ENCODE assay signal across 7 mouse cellular contexts in the genomic region with DNA sequence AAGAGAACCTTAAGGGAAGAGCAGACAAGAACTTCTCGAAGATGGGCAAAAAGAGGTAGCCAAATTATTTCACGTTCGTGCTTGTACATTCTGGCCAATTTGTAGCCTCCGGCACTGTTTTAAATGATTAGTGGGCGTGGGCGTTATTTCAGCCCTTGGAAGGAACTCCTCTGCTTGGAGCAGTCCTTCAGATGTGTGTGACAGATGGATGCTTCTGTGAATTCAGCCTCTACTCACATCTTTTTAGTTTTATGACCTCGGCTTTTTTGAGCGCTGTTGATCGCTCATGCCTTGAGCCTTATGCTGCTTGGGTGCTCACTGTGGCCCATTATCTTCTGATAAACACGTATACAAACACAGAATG. TPM values are rescaled to one million over a fixed set of nuclear protein-coding genes. Genes with fewer than 3 reads are reported as not detected.
DNase-seq lines count a peak whose midpoint lies in the region; ATAC-seq and TF ChIP-seq lines count a peak whose summit lies in the region.

No protein-coding gene starts in this region.

- intact Hi-C loops in left cerebral cortex, postnatal 36 days (cut with DNase I): no loop called here

- no peaks in the 10 kb centered on the region for H3K4me1 ChIP-seq in neural tube, embryonic 11.5 days (ENCODE audit: control insufficient read depth, insufficient read depth, low read length)
- peaks cover 7% of the 10 kb centered on the region for H3K4me1 ChIP-seq in forebrain, embryonic 13.5 days
- no peaks in the 10 kb centered on the region for H3K4me1 ChIP-seq in liver, embryonic 12.5 days
- H3K4me1 ChIP-seq in stomach, postnatal 0 days (replicated peaks; ENCODE audit: control insufficient read depth, insufficient read depth): no peaks in the 10 kb centered on the region

- H3K4me2 ChIP-seq in neural tube, embryonic 11.5 days (ENCODE audit: low read depth): peak overlapping the region; percentile 98
- peak overlapping the region; percentile 99 for H3K4me2 ChIP-seq in forebrain, embryonic 13.5 days
- peak overlapping the region; percentile 78 for H3K4me2 ChIP-seq in liver, embryonic 12.5 days
- peak overlapping the region; percentile 89 for H3K4me2 ChIP-seq in stomach, postnatal 0 days (replicated peaks; ENCODE audit: low read depth)

- no peak for TF ChIP-seq CTCF in stomach, postnatal 0 days (IDR thresholded peaks at IDR 0.05; ENCODE audit: low read depth)

- H3K27ac ChIP-seq in neural tube, embryonic 11.5 days (ENCODE audit: low read depth, low read length): no peak overlapping the region
- H3K27ac ChIP-seq in forebrain, embryonic 13.5 days: no peak overlapping the region
- no peak overlapping the region for H3K27ac ChIP-seq in liver, embryonic 12.5 days
- H3K27ac ChIP-seq in stomach, postnatal 0 days (replicated peaks): no peak overlapping the region

- H3K9ac ChIP-seq in neural tube, embryonic 11.5 days (ENCODE audit: low read length): peak overlapping the region; percentile 60
- H3K9ac ChIP-seq in forebrain, embryonic 13.5 days: peak overlapping the region; percentile 76
- H3K9ac ChIP-seq in liver, embryonic 12.5 days: peak overlapping the region; percentile 45; the same call in 1 of the 2 replicates
- peak overlapping the region; percentile 61 for H3K9ac ChIP-seq in stomach, postnatal 0 days (ENCODE audit: low read length)

- H3K36me3 ChIP-seq in neural tube, embryonic 11.5 days (ENCODE audit: control insufficient read depth, insufficient read depth, low read length): no peaks in the 10 kb centered on the region
- H3K36me3 ChIP-seq in forebrain, embryonic 13.5 days (ENCODE audit: poor library complexity, severe bottlenecking): no peaks in the 10 kb centered on the region
- H3K36me3 ChIP-seq in liver, embryonic 12.5 days: no peaks in the 10 kb centered on the region
- H3K36me3 ChIP-seq in stomach, postnatal 0 days (ENCODE audit: control insufficient read depth, insufficient read depth, low read length): no peaks in the 10 kb centered on the region

- H3K4me3 ChIP-seq in neural tube, embryonic 11.5 days (ENCODE audit: low read depth, low read length): peak overlapping the region; percentile 50
- H3K4me3 ChIP-seq in forebrain, embryonic 13.5 days: peak overlapping the region; percentile 60
- H3K4me3 ChIP-seq in liver, embryonic 12.5 days: peak overlapping the region; percentile 48
- H3K4me3 ChIP-seq in stomach, postnatal 0 days (ENCODE audit: low read depth, low read length): peak overlapping the region; percentile 54

- no peak for DNase-seq in neural tube, embryonic 11.5 days (ENCODE audit: low spot score)
- no peak for DNase-seq in neural tube, embryonic 10.5 days (ENCODE audit: extremely low spot score, low spot score)
- DNase-seq in stomach, postnatal 0 days (ENCODE audit: low spot score): no peak
- DNase-seq in frontal cortex, postnatal 36 days (ENCODE audit: low spot score in 2 of 2): no peak
- no peak for DNase-seq in left cerebral cortex, postnatal 36 days (ENCODE audit: low spot score in 2 of 2)

- no peak for ATAC-seq in neural tube, embryonic 11.5 days (ENCODE audit: insufficient read depth, low FRiP score, low TSS enrichment)
- peak; percentile 53 for ATAC-seq in forebrain, embryonic 13.5 days
- no peak for ATAC-seq in liver, embryonic 12.5 days
- no peak for ATAC-seq in stomach, postnatal 0 days (ENCODE audit: low FRiP score, low TSS enrichment)

- 24% methylated on average over 10 of the region's 10 CpGs for WGBS in neural tube, embryonic 11.5 days
- WGBS in forebrain, embryonic 13.5 days: 27% methylated on average over 10 of the region's 10 CpGs
- WGBS in liver, embryonic 12.5 days (ENCODE audit: insufficient replicate concordance): 30% methylated on average over 10 of the region's 10 CpGs
- 26% methylated on average over 10 of the region's 10 CpGs for WGBS in stomach, postnatal 0 days

- TF ChIP-seq EP300 in stomach, postnatal 0 days (optimal IDR thresholded peaks at IDR 0.05): no peak

- H3K27me3 ChIP-seq in neural tube, embryonic 11.5 days (ENCODE audit: control insufficient read depth, insufficient read depth, low read length): no peaks in the 10 kb centered on the region
- no peaks in the 10 kb centered on the region for H3K27me3 ChIP-seq in forebrain, embryonic 13.5 days
- peaks cover 15% of the 10 kb centered on the region for H3K27me3 ChIP-seq in liver, embryonic 12.5 days (replicated peaks)
- no peaks in the 10 kb centered on the region for H3K27me3 ChIP-seq in stomach, postnatal 0 days (ENCODE audit: control insufficient read depth, insufficient read depth, low read length)

- no peaks in the 10 kb centered on the region for H3K9me3 ChIP-seq in neural tube, embryonic 11.5 days (ENCODE audit: control insufficient read depth, low read length)
- H3K9me3 ChIP-seq in forebrain, embryonic 13.5 days (replicated peaks): no peaks in the 10 kb centered on the region
- H3K9me3 ChIP-seq in liver, embryonic 12.5 days (replicated peaks): no peaks in the 10 kb centered on the region
- H3K9me3 ChIP-seq in stomach, postnatal 0 days (ENCODE audit: control insufficient read depth, low read length): no peaks in the 10 kb centered on the region

RNA-seq across cellular contexts. Expression of a gene that starts 0.8 kb away (rescaled TPM):
- 0.82 and 1.2 TPM in 2 replicates for polyA plus RNA-seq in neural tube, embryonic 11.5 days (2014; fragmentation: Nextera tagmentation; extraction: Ambion mirVana)
- polyA plus RNA-seq in forebrain, embryonic 13.5 days (2015; fragmentation: Nextera tagmentation; extraction: Ambion mirVana): 0.77 and 1.3 TPM in 2 replicates
- polyA plus RNA-seq in liver, embryonic 12.5 days (2016; fragmentation: Nextera tagmentation; extraction: Ambion mirVana): 0.89 and 1.2 TPM in 2 replicates
- 2.2 and 2.6 TPM in 2 replicates for polyA plus RNA-seq in stomach, postnatal 0 days (2015; fragmentation: Nextera tagmentation; extraction: Ambion mirVana)
- total RNA-seq in left cerebral cortex, postnatal 36 days (2021): 1 to 10 TPM; 3.3 TPM
